In genomic region chr6:124779984-124780416, GRCm38 (mm10) we compare ENCODE assay signal across 8 mouse cellular contexts. TPM values are rescaled to one million over a fixed set of nuclear protein-coding genes. Genes with fewer than 3 reads are reported as not detected.
DNase-seq lines count a peak whose midpoint lies in the region; ATAC-seq and TF ChIP-seq lines count a peak whose summit lies in the region.

No protein-coding gene starts in this region.

- no peak overlapping the region for H3K27ac ChIP-seq in lung, postnatal 0 days (ENCODE audit: low read length)
- no peak overlapping the region for H3K27ac ChIP-seq in forebrain, embryonic 15.5 days (replicated peaks)
- H3K27ac ChIP-seq in liver, embryonic 12.5 days: no peak overlapping the region
- no peak overlapping the region for H3K27ac ChIP-seq in stomach, embryonic 14.5 days (ENCODE audit: low read length)

- peak overlapping the region; percentile 19 for H3K4me3 ChIP-seq in lung, postnatal 0 days (ENCODE audit: low read depth, low read length)
- peak overlapping the region; percentile 35 for H3K4me3 ChIP-seq in forebrain, embryonic 15.5 days
- H3K4me3 ChIP-seq in liver, embryonic 12.5 days: peak overlapping the region; percentile 20
- peak overlapping the region; percentile 21 for H3K4me3 ChIP-seq in stomach, embryonic 14.5 days (ENCODE audit: low read depth, low read length)

- WGBS in lung, postnatal 0 days: 4% methylated on average over 10 of the region's 10 CpGs
- WGBS in forebrain, embryonic 15.5 days: 4% methylated on average over 10 of the region's 10 CpGs
- WGBS in liver, embryonic 12.5 days (ENCODE audit: insufficient replicate concordance): 11% methylated on average over 10 of the region's 10 CpGs
- WGBS in stomach, embryonic 14.5 days: 8% methylated on average over 10 of the region's 10 CpGs

- H3K9me3 ChIP-seq in lung, postnatal 0 days (ENCODE audit: low read length): no peaks in the 10 kb centered on the region
- H3K9me3 ChIP-seq in forebrain, embryonic 15.5 days: no peaks in the 10 kb centered on the region
- H3K9me3 ChIP-seq in liver, embryonic 12.5 days (replicated peaks): no peaks in the 10 kb centered on the region
- no peaks in the 10 kb centered on the region for H3K9me3 ChIP-seq in stomach, embryonic 14.5 days (ENCODE audit: control insufficient read depth, low read depth, low read length)

- ATAC-seq in lung, postnatal 0 days: peak; percentile 48; the same call in 1 of the 2 replicates
- ATAC-seq in forebrain, embryonic 15.5 days (replicated peaks): peak; percentile 20; the same call in 1 of the 2 replicates
- no peak for ATAC-seq in liver, embryonic 12.5 days
- no peak for ATAC-seq in stomach, embryonic 14.5 days (ENCODE audit: insufficient number of reproducible peaks, insufficient read depth, low FRiP score, low read depth)
- ATAC-seq in monocyte, adult 5-6 weeks (replicated peaks; ENCODE audit: insufficient number of reproducible peaks, low FRiP score, low TSS enrichment, poor library complexity, severe bottlenecking): no peak

- peak overlapping the region; percentile 58 for H3K4me2 ChIP-seq in lung, postnatal 0 days (replicated peaks; ENCODE audit: low read depth, low read length)
- peak overlapping the region; percentile 54 for H3K4me2 ChIP-seq in forebrain, embryonic 15.5 days (replicated peaks)
- peak overlapping the region; percentile 52 for H3K4me2 ChIP-seq in liver, embryonic 12.5 days
- peak overlapping the region; percentile 50 for H3K4me2 ChIP-seq in stomach, embryonic 14.5 days (replicated peaks; ENCODE audit: low read depth, low read length)

- H3K36me3 ChIP-seq in lung, postnatal 0 days (ENCODE audit: insufficient read depth, low read length): no peaks in the 10 kb centered on the region
- no peaks in the 10 kb centered on the region for H3K36me3 ChIP-seq in forebrain, embryonic 15.5 days
- no peaks in the 10 kb centered on the region for H3K36me3 ChIP-seq in liver, embryonic 12.5 days
- H3K36me3 ChIP-seq in stomach, embryonic 14.5 days (ENCODE audit: control insufficient read depth, insufficient read depth, low read length): no peaks in the 10 kb centered on the region

- DNase-seq in lung, postnatal 0 days (ENCODE audit: low spot score): peak; percentile 76
- DNase-seq in lung, postnatal 14 days: no peak
- DNase-seq in cerebellum, postnatal 14 days: no peak
- no peak for DNase-seq in adrenal gland, adult 8-10 months

- no peak for TF ChIP-seq CTCF in lung, postnatal 0 days (IDR thresholded peaks at IDR 0.05)

- TF ChIP-seq EP300 in lung, postnatal 0 days (IDR thresholded peaks at IDR 0.05): no peak

- 0 out of 2 replicates have a peak, but pooled peaks cover 4% of the 10 kb centered on the region for H3K4me1 ChIP-seq in lung, postnatal 0 days (ENCODE audit: insufficient read depth, low read depth, low read length)
- peaks cover 15% of the 10 kb centered on the region for H3K4me1 ChIP-seq in forebrain, embryonic 15.5 days
- H3K4me1 ChIP-seq in liver, embryonic 12.5 days: peaks cover 10% of the 10 kb centered on the region
- 0 out of 2 replicates have a peak, but pooled peaks cover 3% of the 10 kb centered on the region for H3K4me1 ChIP-seq in stomach, embryonic 14.5 days (ENCODE audit: control insufficient read depth, insufficient read depth, low read length)

- no peaks in the 10 kb centered on the region for H3K27me3 ChIP-seq in lung, postnatal 0 days (replicated peaks; ENCODE audit: insufficient read depth, low read length)
- H3K27me3 ChIP-seq in forebrain, embryonic 15.5 days: no peaks in the 10 kb centered on the region
- H3K27me3 ChIP-seq in liver, embryonic 12.5 days (replicated peaks): peaks cover 65% of the 10 kb centered on the region
- no peaks in the 10 kb centered on the region for H3K27me3 ChIP-seq in stomach, embryonic 14.5 days (ENCODE audit: control insufficient read depth, insufficient read depth, low read length)

- no peak overlapping the region for H3K9ac ChIP-seq in lung, postnatal 0 days (replicated peaks; ENCODE audit: low read depth)
- peak overlapping the region; percentile 18; the same call in 1 of the 2 replicates for H3K9ac ChIP-seq in forebrain, embryonic 15.5 days (replicated peaks)
- no peak overlapping the region for H3K9ac ChIP-seq in liver, embryonic 12.5 days
- no peak overlapping the region for H3K9ac ChIP-seq in stomach, embryonic 14.5 days (replicated peaks; ENCODE audit: low read depth, low read length)

RNA-seq across cellular contexts. Expression of gene Lrrc23, which starts 0.5 kb away (rescaled TPM):
- polyA plus RNA-seq in lung, postnatal 0 days (2015; fragmentation: Nextera tagmentation; extraction: Ambion mirVana): 26.7 and 34.0 TPM in 2 replicates
- polyA plus RNA-seq in forebrain, embryonic 15.5 days (2015; fragmentation: Nextera tagmentation; extraction: Ambion mirVana): 3.7 and 4.8 TPM in 2 replicates
- polyA plus RNA-seq in liver, embryonic 12.5 days (2016; fragmentation: Nextera tagmentation; extraction: Ambion mirVana): not detected in 2 replicates
- 0.32 and 0.35 TPM in 2 replicates for polyA plus RNA-seq in stomach, embryonic 14.5 days (2014; fragmentation: Nextera tagmentation; extraction: Ambion mirVana)
- 1 to 10 TPM in 2 of 4 experiments, under 1 TPM in 2; 0.52 to 3.6 (median 1.0) TPM for total RNA-seq in adrenal gland, adult 8-10 months (2022)
- total RNA-seq in monocyte, adult 5-6 weeks (2017): 2.2 TPM in 1 of 3 replicates, not detected in the others

RNA-seq across cellular contexts. Expression of gene Eno2, which starts 10.5 kb away (rescaled TPM):
- polyA plus RNA-seq in lung, postnatal 0 days (2015; fragmentation: Nextera tagmentation; extraction: Ambion mirVana): 1.2 and 1.5 TPM in 2 replicates
- 40.1 and 44.2 TPM in 2 replicates for polyA plus RNA-seq in forebrain, embryonic 15.5 days (2015; fragmentation: Nextera tagmentation; extraction: Ambion mirVana)
- 0.77 and 1.0 TPM in 2 replicates for polyA plus RNA-seq in liver, embryonic 12.5 days (2016; fragmentation: Nextera tagmentation; extraction: Ambion mirVana)
- polyA plus RNA-seq in stomach, embryonic 14.5 days (2014; fragmentation: Nextera tagmentation; extraction: Ambion mirVana): 9.5 and 9.7 TPM in 2 replicates
- 10 to 100 TPM; 23.0 to 74.2 (median 42.8) TPM for total RNA-seq in adrenal gland, adult 8-10 months (2022)
- not detected in 3 replicates for total RNA-seq in monocyte, adult 5-6 weeks (2017)

RNA-seq across cellular contexts. Expression of gene Atn1, which starts 23.7 kb away (rescaled TPM):
- 9.6 and 11.2 TPM in 2 replicates for polyA plus RNA-seq in lung, postnatal 0 days (2015; fragmentation: Nextera tagmentation; extraction: Ambion mirVana)
- polyA plus RNA-seq in forebrain, embryonic 15.5 days (2015; fragmentation: Nextera tagmentation; extraction: Ambion mirVana): 22.3 and 24.5 TPM in 2 replicates
- 2.6 and 2.9 TPM in 2 replicates for polyA plus RNA-seq in liver, embryonic 12.5 days (2016; fragmentation: Nextera tagmentation; extraction: Ambion mirVana)
- 15.0 and 18.5 TPM in 2 replicates for polyA plus RNA-seq in stomach, embryonic 14.5 days (2014; fragmentation: Nextera tagmentation; extraction: Ambion mirVana)
- total RNA-seq in adrenal gland, adult 8-10 months (2022): 100 to 1,000 TPM in 2 of 4 experiments, 10 to 100 TPM in 2; 68.7 to 111 (median 97.1) TPM
- 1.5 to 6.2 TPM in 2 of 3 replicates, not detected in the other for total RNA-seq in monocyte, adult 5-6 weeks (2017)

RNA-seq across cellular contexts. Expression of gene Gm45234, which starts 24.2 kb away (rescaled TPM):
- not detected in 2 replicates for polyA plus RNA-seq in lung, postnatal 0 days (2015; fragmentation: Nextera tagmentation; extraction: Ambion mirVana)
- polyA plus RNA-seq in forebrain, embryonic 15.5 days (2015; fragmentation: Nextera tagmentation; extraction: Ambion mirVana): not detected in 2 replicates
- polyA plus RNA-seq in liver, embryonic 12.5 days (2016; fragmentation: Nextera tagmentation; extraction: Ambion mirVana): not detected in 2 replicates
- not detected in 2 replicates for polyA plus RNA-seq in stomach, embryonic 14.5 days (2014; fragmentation: Nextera tagmentation; extraction: Ambion mirVana)
- not detected for total RNA-seq in adrenal gland, adult 8-10 months (2022)
- total RNA-seq in monocyte, adult 5-6 weeks (2017): 0.19 to 0.43 TPM in 2 of 3 replicates, not detected in the other

RNA-seq across cellular contexts. Expression of gene Spsb2, which starts 28.5 kb away (rescaled TPM):
- 27.6 and 33.7 TPM in 2 replicates for polyA plus RNA-seq in lung, postnatal 0 days (2015; fragmentation: Nextera tagmentation; extraction: Ambion mirVana)
- polyA plus RNA-seq in forebrain, embryonic 15.5 days (2015; fragmentation: Nextera tagmentation; extraction: Ambion mirVana): 4.4 and 5.0 TPM in 2 replicates
- polyA plus RNA-seq in liver, embryonic 12.5 days (2016; fragmentation: Nextera tagmentation; extraction: Ambion mirVana): 9.9 and 10.8 TPM in 2 replicates
- polyA plus RNA-seq in stomach, embryonic 14.5 days (2014; fragmentation: Nextera tagmentation; extraction: Ambion mirVana): 7.4 and 8.0 TPM in 2 replicates
- total RNA-seq in adrenal gland, adult 8-10 months (2022): 10 to 100 TPM; 27.0 to 37.4 (median 33.6) TPM
- total RNA-seq in monocyte, adult 5-6 weeks (2017): 8.2 to 11.2 TPM (median 10.4 TPM) in 3 replicates

Comparison
In these comparisons a context has a peak if more than half of its experiments do, and no peak if none do; other contexts are left out.
1. ATAC-seq: peak in lung, postnatal 0 days (single experiment) and forebrain, embryonic 15.5 days (single experiment); none in liver, embryonic 12.5 days (single experiment), stomach, embryonic 14.5 days (single experiment) and monocyte, adult 5-6 weeks (single experiment).
2. Peak in every context shown above with its lines, with median percentiles within 50 percentile points of each other: H3K4me2 ChIP-seq and H3K4me3 ChIP-seq.